Mouse (Mus musculus): ENCODE measurements around the gene Agpat4. TPM values are rescaled to one million over a fixed set of nuclear protein-coding genes. Genes with fewer than 3 reads are reported as not detected.

Agpat4 gene
- polyA plus RNA-seq, 1 experiment, result 18.8 TPM

DNA sequence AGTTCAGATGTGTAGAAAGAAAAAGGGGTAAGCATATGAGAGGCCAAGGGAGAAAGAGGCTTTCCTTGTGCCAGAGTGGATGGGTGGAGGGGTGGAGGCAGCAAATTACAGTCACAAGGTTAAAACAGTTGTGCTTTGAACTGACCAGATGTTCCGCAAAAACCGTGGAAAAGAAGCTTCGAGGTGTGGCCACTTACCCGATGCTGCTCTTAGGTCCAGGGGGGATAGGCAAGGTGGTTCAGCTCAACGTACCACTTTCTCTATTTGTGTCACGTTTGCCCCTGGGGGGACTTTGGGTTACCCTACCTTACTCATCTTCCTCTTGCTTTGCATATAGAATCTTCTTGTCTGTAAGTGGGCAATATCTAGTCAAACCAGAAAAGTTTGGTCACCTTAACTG lies 46.0 kb downstream of the Agpat4 start:
- no peak for TF ChIP-seq CTCF (IDR thresholded peaks at IDR 0.05; ENCODE audit: low read depth, low read length)
- no peak for TF ChIP-seq POLR2A (IDR thresholded peaks at IDR 0.05; ENCODE audit: borderline replicate concordance, low read depth, low read length)
- Histone ChIP-seq H3K27ac (ENCODE audit: insufficient read depth, low read depth, low read length) (no peak overlapping the region), H3K4me1 (ENCODE audit: control insufficient read depth, insufficient read depth, low read length) (peaks cover 50% of the 10 kb centered on the region), H3K4me3 (ENCODE audit: insufficient read depth, low read length) (no peak overlapping the region)

DNA sequence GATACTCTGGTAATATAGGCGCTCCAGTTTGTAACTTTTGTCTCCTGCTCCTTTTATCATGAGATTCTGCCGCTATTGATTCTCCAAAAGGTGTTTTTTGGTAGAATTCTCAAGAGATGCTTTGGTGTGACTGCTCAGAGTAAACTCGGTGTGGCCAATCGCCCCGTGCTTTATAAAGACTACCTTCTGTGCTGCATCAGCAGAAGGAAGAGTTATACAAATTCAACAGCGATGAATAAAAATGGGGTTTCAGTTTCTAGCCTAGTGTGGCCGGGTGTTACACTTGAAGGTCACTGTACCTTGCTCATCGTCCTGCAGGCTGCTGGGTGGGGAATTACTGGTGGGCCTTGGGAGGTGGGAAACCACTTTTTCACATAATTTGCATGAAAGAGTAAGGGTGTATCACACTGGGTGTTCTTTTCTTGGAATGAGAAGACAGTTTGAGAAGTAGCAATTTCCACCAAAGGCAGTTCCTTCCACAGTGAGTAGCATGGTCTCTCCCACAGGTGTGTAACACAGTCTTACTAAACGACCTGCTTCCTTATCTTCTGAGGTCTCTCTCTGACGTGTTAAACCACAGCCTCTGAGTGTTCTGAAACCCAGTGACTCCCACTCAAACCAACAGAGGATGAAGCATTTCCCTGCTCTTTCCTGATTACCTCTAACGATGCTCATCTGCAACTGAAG lies 46.6 kb downstream of the Agpat4 start:
- TF ChIP-seq POLR2A (IDR thresholded peaks at IDR 0.05; ENCODE audit: borderline replicate concordance, low read depth, low read length), result no peak
- TF ChIP-seq CTCF (IDR thresholded peaks at IDR 0.05; ENCODE audit: low read depth, low read length), result no peak
- Histone ChIP-seq H3K4me3 (ENCODE audit: insufficient read depth, low read length) (no peak overlapping the region), H3K4me1 (ENCODE audit: control insufficient read depth, insufficient read depth, low read length) (peaks cover 48% of the 10 kb centered on the region), H3K27ac (ENCODE audit: insufficient read depth, low read depth, low read length) (no peak overlapping the region)

DNA sequence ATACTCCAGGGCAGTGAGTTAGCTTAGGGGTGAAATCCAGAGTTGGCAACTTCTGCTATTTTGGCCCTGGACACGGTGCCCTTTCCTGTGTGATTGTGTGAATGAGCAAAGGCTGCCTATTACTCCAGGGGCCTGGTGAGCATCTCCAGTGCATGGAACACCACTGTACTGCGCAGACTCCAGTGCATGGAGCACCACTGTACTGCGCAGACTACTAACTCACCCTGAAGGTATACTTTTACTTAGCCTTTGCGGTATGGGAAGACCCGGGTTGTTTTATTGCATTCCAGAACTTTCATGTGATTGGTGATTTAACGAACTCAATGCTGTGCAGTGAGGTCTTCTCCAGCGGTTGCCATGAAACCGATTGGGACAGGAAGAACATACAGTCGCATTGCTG lies 47.2 kb downstream of the Agpat4 start:
- TF ChIP-seq CTCF (IDR thresholded peaks at IDR 0.05; ENCODE audit: low read depth, low read length) (no peak), POLR2A (IDR thresholded peaks at IDR 0.05; ENCODE audit: borderline replicate concordance, low read depth, low read length) (no peak)
- Histone ChIP-seq H3K4me3 (ENCODE audit: insufficient read depth, low read length) (no peak overlapping the region), H3K27ac (ENCODE audit: insufficient read depth, low read depth, low read length) (no peak overlapping the region), H3K4me1 (ENCODE audit: control insufficient read depth, insufficient read depth, low read length) (peaks cover 48% of the 10 kb centered on the region)

DNA sequence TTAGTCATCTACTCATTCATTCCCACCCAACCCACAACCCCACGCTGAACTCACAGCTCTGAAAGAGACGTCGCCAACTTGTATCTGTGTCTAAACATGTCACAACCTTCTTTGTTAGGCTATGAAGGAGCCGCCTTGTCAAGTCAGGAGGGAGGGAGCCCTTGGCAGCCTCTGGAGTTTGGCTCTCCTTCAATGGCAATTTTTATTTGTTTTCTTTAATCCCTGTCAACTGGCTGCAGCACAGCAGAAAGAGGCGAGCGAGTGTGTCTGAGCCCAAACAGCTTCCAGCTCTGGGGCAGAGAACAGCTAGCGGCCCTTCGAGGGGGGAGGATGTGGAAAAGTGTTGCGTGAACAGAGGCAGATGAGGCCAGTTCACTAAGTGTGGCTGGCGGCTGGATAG lies 50.0 kb downstream of the Agpat4 start:
- Histone ChIP-seq H3K4me1 (ENCODE audit: control insufficient read depth, insufficient read depth, low read length) (peaks cover 46% of the 10 kb centered on the region), H3K27ac (ENCODE audit: insufficient read depth, low read depth, low read length) (no peak overlapping the region), H3K4me3 (ENCODE audit: insufficient read depth, low read length) (no peak overlapping the region)
- TF ChIP-seq CTCF (IDR thresholded peaks at IDR 0.05; ENCODE audit: low read depth, low read length) (no peak), POLR2A (IDR thresholded peaks at IDR 0.05; ENCODE audit: borderline replicate concordance, low read depth, low read length) (no peak)

DNA sequence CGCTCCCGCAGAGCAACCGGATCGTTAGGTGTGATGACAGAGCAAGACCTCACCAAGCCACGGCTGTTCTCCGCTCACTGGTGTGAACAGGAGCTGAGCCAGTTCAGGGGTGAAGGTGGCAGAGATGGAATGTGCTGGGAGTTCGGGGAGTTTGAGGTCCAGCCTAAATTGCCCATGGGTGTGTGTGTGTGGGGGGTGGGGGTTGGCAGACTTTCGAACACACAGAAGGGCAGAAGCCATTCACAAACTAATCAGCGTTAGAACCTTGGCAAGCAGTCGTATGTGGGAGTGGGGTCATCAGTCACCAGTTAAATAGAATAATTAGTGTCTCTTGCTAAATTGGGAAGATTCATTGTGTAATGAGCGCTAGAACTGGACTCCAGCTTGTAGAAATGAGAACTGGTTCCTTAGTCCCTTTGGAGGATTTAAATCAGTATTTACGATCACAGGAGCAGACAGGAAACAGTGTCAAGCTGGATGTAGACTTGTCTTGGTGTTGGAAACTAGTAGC lies 50.9 kb downstream of the Agpat4 start:
- Histone ChIP-seq H3K4me1 (ENCODE audit: control insufficient read depth, insufficient read depth, low read length) (peaks cover 54% of the 10 kb centered on the region), H3K27ac (ENCODE audit: insufficient read depth, low read depth, low read length) (no peak overlapping the region), H3K4me3 (ENCODE audit: insufficient read depth, low read length) (no peak overlapping the region)
- TF ChIP-seq CTCF (IDR thresholded peaks at IDR 0.05; ENCODE audit: low read depth, low read length) (no peak), POLR2A (IDR thresholded peaks at IDR 0.05; ENCODE audit: borderline replicate concordance, low read depth, low read length) (no peak)

DNA sequence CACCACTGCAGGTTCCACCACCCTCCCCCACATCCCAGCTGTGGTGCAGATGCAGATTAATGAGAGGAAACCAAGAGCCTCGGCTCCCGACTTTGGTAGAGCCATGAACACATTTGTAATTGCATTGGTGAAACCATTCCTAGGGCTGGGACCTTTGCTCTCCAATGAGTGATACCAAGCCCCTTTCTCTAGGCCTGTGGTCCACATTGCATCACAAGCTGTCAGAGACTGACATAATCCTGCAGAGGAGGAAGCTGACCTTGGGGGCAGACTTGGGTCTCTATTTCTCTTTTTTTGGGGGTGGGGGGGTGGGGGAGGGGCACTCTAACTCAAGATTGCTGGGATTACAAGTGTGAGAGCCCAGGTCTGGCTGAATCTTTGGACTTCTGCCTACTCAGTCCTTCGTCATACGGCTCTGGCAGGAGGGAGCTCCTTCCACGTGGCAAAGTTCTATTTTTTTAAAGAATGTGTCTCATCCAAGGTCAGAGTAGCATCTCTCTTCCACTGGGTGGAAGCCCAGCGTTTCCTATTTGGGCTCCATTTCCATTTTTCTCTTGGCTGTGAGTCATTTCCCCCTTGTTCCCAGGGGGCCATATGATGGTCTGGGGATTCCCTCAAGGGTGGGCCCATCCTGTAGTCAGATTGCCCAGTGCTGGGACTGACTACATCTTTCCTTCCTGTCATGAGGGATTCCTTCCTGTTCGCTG lies 52.4 kb downstream of the Agpat4 start:
- peak overlapping the region; percentile 18; the same call in 1 of the 2 replicates for H3K4me3 ChIP-seq (ENCODE audit: insufficient read depth, low read length)
- TF ChIP-seq CTCF (IDR thresholded peaks at IDR 0.05; ENCODE audit: low read depth, low read length), result no peak
- TF ChIP-seq POLR2A (IDR thresholded peaks at IDR 0.05; ENCODE audit: borderline replicate concordance, low read depth, low read length), result no peak
- peak overlapping the region; percentile 61 for H3K27ac ChIP-seq (ENCODE audit: insufficient read depth, low read depth, low read length)
- H3K4me1 ChIP-seq (ENCODE audit: control insufficient read depth, insufficient read depth, low read length), result peaks cover 51% of the 10 kb centered on the region

DNA sequence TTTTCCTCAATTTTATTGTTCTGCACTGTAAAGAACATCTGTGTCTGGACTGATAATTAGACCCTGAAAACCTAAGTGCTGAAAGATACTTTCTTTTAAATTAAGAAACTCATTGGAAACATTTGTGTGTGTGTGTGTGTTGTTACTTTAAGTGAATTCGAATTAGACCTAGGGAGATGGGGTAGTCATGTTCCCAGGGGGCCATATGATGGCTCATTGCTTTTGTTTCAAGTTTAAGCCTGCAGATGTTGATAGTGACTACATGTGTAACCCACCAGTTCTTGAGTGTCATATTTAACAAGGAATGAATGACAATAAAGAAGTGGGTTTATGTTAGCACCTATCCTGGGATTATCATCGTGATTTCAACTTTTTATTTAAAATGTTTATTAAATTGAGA lies 53.2 kb downstream of the Agpat4 start:
- TF ChIP-seq CTCF (IDR thresholded peaks at IDR 0.05; ENCODE audit: low read depth, low read length) (no peak), POLR2A (IDR thresholded peaks at IDR 0.05; ENCODE audit: borderline replicate concordance, low read depth, low read length) (no peak)
- peaks cover 49% of the 10 kb centered on the region for H3K4me1 ChIP-seq (ENCODE audit: control insufficient read depth, insufficient read depth, low read length)
- H3K27ac ChIP-seq (ENCODE audit: insufficient read depth, low read depth, low read length), result no peak overlapping the region
- H3K4me3 ChIP-seq (ENCODE audit: insufficient read depth, low read length), result no peak overlapping the region

DNA sequence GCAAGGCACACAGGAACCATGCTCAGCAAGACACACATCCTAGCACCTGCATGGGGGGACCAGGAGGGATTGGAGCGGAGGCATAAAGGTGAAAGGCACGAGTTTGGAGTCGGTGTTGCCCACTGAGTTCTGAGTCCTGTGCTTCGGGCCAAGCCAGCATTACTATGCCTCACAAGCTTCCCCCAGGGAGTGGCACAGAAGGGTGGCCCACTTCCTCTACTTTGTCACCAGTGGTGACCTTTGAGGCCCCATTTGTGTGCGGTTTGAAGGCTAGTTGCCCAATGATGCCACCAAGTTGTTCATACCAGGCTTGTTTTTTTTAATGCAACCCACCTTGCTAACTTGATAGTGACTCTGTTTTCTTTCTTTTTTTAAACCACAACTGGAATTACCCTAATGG lies 55.7 kb downstream of the Agpat4 start:
- no peak overlapping the region for H3K27ac ChIP-seq (ENCODE audit: insufficient read depth, low read depth, low read length)
- TF ChIP-seq POLR2A (IDR thresholded peaks at IDR 0.05; ENCODE audit: borderline replicate concordance, low read depth, low read length), result no peak
- TF ChIP-seq CTCF (IDR thresholded peaks at IDR 0.05; ENCODE audit: low read depth, low read length), result no peak
- peaks cover 38% of the 10 kb centered on the region for H3K4me1 ChIP-seq (ENCODE audit: control insufficient read depth, insufficient read depth, low read length)
- H3K4me3 ChIP-seq (ENCODE audit: insufficient read depth, low read length), result no peak overlapping the region

DNA sequence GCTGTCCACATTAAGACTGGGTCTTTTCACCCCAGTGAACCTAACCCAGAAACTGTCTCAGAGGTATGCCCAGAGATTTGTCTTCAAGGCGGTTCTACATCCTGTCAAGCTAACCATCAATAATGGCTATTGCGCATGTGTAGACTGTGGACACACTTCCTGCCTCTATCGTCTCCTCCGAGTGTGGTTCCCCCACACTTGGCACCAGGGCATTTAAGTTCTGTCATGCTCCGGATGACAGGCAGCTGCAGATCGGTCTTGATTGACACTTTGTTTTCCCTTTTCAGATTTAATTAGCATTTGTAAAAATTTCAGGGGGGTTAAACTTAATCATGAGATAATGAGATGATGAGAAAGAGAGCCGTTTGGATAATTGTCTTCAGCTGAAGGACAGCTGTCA lies 56.4 kb downstream of the Agpat4 start:
- no peak overlapping the region for H3K27ac ChIP-seq (ENCODE audit: insufficient read depth, low read depth, low read length)
- H3K4me1 ChIP-seq (ENCODE audit: control insufficient read depth, insufficient read depth, low read length), result peaks cover 33% of the 10 kb centered on the region
- no peak for TF ChIP-seq POLR2A (IDR thresholded peaks at IDR 0.05; ENCODE audit: borderline replicate concordance, low read depth, low read length)
- no peak for TF ChIP-seq CTCF (IDR thresholded peaks at IDR 0.05; ENCODE audit: low read depth, low read length)
- H3K4me3 ChIP-seq (ENCODE audit: insufficient read depth, low read length), result no peak overlapping the region

DNA sequence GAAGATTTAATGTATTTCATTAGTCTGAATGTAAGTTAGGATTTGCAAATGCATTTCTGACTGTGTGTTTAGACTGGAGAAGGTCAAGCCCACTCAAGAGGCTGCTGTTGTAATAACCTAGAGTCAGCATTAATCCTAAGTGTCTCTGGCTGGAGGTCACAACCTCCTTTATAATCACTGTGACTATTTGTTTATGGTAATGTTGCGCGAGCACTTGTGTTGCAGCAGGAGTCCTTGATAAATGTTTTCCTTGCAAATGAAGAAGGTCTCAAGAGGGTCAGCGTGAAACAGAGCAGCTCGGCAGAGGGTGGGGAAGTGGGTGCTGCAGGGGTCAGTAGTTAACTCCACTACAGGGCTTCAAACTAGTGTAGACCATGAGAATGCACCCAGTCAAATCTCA lies 57.1 kb downstream of the Agpat4 start:
- H3K27ac ChIP-seq (ENCODE audit: insufficient read depth, low read depth, low read length), result no peak overlapping the region
- H3K4me1 ChIP-seq (ENCODE audit: control insufficient read depth, insufficient read depth, low read length), result peaks cover 26% of the 10 kb centered on the region
- TF ChIP-seq CTCF (IDR thresholded peaks at IDR 0.05; ENCODE audit: low read depth, low read length) (no peak), POLR2A (IDR thresholded peaks at IDR 0.05; ENCODE audit: borderline replicate concordance, low read depth, low read length) (no peak)
- H3K4me3 ChIP-seq (ENCODE audit: insufficient read depth, low read length), result no peak overlapping the region
